Mouse (Mus musculus): ENCODE data around the gene Lce1j.
"Not testable (repeated sequence)": the region's sequence is repeated elsewhere in the genome, so short reads cannot be mapped to it uniquely, and the experiment has no call there.

The Lce1j gene

GRCm38 (mm10) chr3:92790414-92790813, at the start of gene Lce1j:
Gene Lce1j (minus strand): TSS chr3:92790514.
- no peak for DNase-seq (ENCODE audit: low spot score)

DNA sequence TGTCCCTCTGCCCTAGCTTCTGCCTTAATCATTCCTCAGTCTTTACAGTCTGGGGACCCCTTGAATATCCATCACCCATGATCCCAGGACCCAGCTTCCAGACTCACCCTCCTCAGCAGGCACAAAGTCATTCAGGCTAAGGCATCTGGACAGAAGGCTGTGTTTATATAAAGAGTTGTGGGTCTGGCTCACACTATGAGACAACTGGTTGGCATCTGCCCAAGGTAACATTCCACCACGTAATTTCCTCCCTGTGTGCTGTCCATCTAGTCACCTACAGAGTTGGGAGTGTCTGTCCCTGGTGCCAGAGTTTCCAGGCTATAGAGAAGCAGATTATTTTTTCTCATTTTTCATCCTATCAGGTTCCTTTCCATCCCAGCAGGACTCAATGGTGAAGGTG, 36.8 kb upstream of the Lce1j start, which contains the start of gene Kprp:
Kprp (minus strand) TSS at position 140 of the 400 bp plus-strand sequence.
- no peak for DNase-seq (ENCODE audit: low spot score)

GRCm38 (mm10) chr3:92825808-92826207, 35.5 kb upstream of the Lce1j start:
- no peak for DNase-seq (ENCODE audit: low spot score)

DNA sequence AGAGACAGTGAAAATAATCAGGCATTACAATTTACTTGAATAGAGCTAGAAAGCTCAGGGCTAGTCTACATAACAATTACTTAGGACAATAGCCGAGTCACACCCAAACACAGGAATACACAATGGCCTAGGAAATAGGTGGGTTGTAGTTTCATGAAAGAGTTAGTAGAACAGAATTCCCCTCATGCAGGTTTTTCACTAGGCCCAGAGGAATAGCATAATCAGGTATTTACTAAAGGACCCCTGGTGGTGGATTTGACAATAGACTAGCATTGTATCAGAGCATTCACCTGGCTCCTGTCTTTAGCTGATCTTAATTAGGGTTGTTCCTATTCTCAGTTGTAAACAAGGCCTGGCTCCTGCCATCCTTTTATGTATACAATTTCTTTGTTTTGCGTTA, 25.7 kb upstream of the Lce1j start:
- DNase-seq (ENCODE audit: low spot score) = not testable (repeated sequence)

DNA sequence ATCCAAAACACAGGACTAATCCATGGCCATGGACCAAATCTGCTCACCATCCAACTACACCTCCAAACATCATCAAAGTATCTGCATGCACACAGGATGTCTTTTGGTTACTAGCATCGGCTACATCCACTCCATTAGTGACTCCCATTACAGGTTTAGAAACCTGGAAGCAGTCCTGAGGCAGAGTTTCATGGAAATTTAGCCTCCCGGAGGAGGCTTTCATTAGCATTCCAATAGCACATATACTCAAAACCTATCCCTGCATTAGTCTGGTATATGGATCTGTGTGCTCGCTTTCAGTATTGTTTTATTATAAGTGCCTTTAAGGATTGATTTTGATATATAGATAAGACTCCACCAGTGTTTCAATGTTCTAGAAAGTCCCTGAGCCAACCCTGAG, 25.3 kb upstream of the Lce1j start:
- no peak for DNase-seq (ENCODE audit: low spot score)

- DNase-seq (ENCODE audit: low spot score) = no peak
Observed at GRCm38 (mm10) chr3:92807791-92808190, 17.5 kb upstream of the Lce1j start, which contains the start of gene Lce1k. Gene Lce1k (minus strand): TSS chr3:92807891.

- DNase-seq (ENCODE audit: low spot score) = no peak
Observed at GRCm38 (mm10) chr3:92778799-92779198, 11.5 kb downstream of the Lce1j start, which contains the start of gene Lce1i. Gene Lce1i (minus strand): TSS chr3:92778899.

DNA sequence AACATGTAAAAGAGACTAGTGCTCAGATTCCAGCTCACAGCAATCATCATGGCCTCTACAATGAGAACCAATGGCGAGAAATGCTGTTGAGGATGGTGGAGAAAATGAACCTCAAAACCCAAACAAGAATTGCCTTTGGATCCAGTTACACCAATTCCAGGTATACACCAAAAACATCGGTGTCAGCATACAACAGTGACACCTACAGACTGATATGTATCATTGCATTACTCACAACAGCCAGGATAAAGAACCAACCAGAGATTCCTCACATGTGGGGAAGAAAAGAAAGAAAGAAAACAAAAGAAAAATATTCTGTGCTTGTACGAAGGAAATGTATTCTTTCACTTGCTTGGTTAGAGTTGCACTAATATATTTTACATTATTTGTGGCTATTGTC, 18.7 kb downstream of the Lce1j start:
- DNase-seq (ENCODE audit: low spot score) = no peak

DNA sequence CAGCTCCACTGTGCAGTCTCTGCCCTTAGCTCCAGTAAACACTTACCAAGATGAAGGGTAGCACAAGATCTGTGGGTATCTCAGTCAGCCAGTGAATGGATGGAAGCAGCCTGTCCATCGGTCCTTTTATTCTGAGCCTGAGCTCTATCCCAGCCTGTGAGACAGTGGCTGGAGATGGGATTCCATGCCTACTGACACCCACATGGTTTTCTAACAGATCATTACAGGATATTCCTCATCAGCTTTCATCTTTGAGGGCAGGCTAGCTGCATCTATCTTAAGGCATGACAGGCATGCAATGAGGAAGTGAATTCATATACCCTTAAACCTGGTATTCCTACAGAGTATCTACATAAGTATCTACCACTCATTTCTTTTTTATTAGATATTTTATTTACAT, 25.3 kb downstream of the Lce1j start, which contains the start of gene Lce1h:
Lce1h (minus strand) TSS at position 101 of the 400 bp plus-strand sequence.
- no peak for DNase-seq (ENCODE audit: low spot score)

GRCm38 (mm10) chr3:92753197-92753596, 37.1 kb downstream of the Lce1j start:
- no peak for DNase-seq (ENCODE audit: low spot score)

DNA sequence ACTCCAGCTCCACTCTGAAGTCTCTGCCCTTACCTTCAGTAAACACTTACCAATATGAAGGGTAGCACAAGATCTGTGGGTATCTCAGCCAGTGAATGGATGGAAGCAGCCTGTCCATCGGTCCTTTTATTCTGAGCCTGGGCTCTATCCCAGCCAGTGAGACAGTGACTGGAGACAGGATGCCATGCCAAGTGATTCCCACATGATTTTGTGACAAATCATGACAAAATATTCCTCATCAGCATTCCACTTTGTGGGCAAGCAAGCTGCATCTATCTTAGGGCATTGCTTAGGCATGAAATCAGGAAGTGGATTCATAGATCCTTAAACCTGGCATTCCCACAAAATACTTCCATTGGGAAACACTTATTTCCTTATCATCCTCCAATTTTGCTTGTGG, 38.1 kb downstream of the Lce1j start, which contains the start of gene Lce1g:
Lce1g (minus strand) TSS at position 101 of the 400 bp plus-strand sequence.
- no peak for DNase-seq (ENCODE audit: low spot score)

- no peak for DNase-seq (ENCODE audit: low spot score)
Observed at GRCm38 (mm10) chr3:92738996-92739395, 51.3 kb downstream of the Lce1j start, which contains the start of gene Gm38119. Gene Gm38119 (minus strand): TSS chr3:92739096.
